Mouse (Mus musculus): ENCODE results near the gene Edf1.

GRCm38 (mm10) chr2:25588227-25588907 lies 30.7 kb downstream of the Edf1 start:
- TF ChIP-seq CTCF (IDR thresholded peaks at IDR 0.05; ENCODE audit: borderline replicate concordance, insufficient read depth, low read depth, low read length) (no peak), POLR2A (IDR thresholded peaks at IDR 0.05; ENCODE audit: borderline replicate concordance, insufficient read depth, low read length) (no peak)
